Mouse (Mus musculus) thymus, postnatal 4 days (tissue): ENCODE data around the gene Abcc5.
A peak's percentile ranks its signal among the peaks of the same experiment; 100 is the strongest.
"Not testable (repeated sequence)": the region's sequence is repeated elsewhere in the genome, so short reads cannot be mapped to it uniquely, and the experiment has no call there.

ENCODE experiments used
- DNase-seq: peaks from one replicate; pipeline ENCODE4 v3.0.0; 2021

The Abcc5 gene

DNA sequence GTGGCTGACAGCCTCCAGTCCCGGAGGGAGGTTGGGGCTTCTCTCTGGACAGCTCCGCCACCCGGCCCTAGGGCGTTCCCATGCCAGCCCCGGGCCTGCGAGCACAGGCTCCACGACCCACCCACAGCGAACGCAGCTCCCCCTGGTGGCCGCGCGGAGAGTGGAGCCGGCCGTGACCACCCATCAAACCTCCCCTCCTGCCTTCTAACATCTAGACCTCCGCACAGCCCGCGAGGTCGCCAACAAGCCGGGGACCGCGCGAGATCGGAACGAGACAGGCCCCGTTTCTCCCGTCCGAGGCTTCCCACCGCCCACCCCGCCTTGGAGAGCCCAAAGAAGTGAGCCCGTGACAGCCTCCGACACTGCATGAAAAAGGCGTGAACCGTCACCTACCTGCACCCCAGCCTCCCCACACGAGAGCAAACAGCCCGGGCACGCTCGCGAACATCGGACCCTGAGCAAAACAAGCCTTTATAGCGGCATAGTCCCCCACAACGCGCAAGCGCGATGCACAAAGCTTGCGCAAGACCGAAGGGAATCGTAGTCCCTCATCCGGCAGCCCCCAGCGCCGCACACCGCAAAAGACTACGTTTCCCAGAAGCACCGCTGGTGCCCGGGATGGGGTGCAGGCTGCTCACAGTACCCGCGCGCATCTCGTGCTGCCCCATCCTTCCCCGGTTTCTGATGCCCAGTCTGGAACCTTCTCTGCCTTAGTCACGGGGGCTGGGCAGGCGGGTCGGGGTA, at the start of gene Abcc5:
Abcc5 (minus strand) TSS at position 540 of the 744 bp plus-strand sequence.
- peak; percentile 95 for DNase-seq

DNA sequence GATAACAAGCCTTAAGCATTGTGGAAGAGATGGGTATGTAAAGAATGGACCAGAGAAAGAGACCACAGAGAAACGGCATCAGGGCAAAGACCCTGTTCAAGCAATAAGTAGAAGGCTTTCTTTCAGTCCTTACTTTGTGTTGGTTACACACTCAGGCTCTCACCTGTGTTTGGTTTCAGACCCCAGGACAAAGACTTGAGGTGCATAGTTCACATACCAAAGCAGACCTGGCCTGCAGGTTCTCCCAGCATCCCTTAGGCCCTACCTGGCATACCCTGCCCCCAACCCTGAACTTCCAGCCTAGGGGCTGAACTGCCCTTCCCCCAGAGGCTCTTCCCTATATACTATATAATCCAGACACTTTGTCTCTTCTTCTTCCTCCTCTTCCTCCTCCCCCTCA, 49.1 kb upstream of the Abcc5 start:
- DNase-seq = no peak

DNA sequence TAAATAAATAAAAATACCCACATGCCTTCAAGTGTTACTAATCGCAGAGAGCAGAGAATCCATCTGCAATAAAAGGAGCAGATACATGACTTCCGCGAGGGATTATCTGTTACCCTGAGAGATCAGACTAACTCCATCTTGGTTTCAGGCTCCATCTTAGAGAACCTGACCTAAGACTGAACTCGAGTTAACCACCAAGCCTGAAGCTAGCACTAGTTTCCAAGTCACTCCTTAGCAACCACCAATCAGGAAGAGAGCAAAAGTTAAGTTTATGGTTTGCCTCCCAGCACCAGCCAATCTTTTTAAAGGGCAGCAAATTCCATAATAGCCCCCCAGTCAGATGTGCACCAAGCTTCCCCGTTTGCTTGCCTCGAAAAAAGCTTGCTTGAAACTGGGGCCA, 48.6 kb upstream of the Abcc5 start:
- DNase-seq = no peak

DNA sequence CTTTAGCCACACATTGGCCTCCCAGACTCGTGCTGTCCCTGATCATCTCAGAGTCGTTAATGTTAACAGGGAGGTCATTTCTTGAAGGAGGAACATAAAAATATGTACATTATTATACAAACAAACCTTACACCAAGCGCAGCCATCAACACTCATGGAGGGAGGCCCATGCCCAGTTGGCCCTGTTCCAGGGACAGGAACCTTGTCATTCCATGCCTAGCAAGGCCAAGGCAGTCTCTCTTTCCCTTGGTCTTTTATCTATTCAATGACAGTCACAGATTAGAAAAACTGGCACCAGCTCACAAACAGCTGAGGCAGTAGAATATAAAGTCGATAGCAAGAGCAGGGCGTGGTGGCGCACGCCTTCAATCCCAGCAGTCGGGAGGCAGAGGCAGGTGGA, 48.0 kb upstream of the Abcc5 start:
- no peak for DNase-seq

GRCm38 (mm10) chr16:20473748-20474147, 47.6 kb upstream of the Abcc5 start:
- no peak for DNase-seq

GRCm38 (mm10) chr16:20471686-20472085, 45.5 kb upstream of the Abcc5 start:
- no peak for DNase-seq

- no peak for DNase-seq
Observed at GRCm38 (mm10) chr16:20470981-20471380, 44.8 kb upstream of the Abcc5 start.

DNA sequence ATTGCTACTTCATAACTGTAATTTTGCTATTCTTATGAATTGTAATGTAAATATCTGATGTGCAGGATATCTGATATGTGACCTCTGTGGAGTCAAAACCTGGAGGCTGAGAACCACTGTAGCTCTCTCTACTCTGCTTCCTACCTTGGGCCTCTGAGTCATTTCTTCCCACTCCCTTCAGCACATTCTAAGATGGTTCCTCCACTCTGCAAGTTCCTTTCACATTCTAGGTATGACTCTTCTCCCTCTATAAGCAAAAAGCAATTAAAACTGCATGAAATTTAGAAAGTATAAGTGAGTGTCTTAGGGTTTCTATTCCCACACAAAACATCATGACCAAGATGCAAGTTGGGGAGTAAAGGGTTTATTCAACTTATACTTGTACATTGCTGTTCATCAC, 38.5 kb upstream of the Abcc5 start:
- no peak for DNase-seq

- DNase-seq = peak; percentile 35
Observed at GRCm38 (mm10) chr16:20458736-20459135, 32.5 kb upstream of the Abcc5 start.

GRCm38 (mm10) chr16:20456106-20456505, 29.9 kb upstream of the Abcc5 start:
- DNase-seq = no peak

- DNase-seq = no peak
Observed at GRCm38 (mm10) chr16:20454155-20454654, 28.0 kb upstream of the Abcc5 start.

DNA sequence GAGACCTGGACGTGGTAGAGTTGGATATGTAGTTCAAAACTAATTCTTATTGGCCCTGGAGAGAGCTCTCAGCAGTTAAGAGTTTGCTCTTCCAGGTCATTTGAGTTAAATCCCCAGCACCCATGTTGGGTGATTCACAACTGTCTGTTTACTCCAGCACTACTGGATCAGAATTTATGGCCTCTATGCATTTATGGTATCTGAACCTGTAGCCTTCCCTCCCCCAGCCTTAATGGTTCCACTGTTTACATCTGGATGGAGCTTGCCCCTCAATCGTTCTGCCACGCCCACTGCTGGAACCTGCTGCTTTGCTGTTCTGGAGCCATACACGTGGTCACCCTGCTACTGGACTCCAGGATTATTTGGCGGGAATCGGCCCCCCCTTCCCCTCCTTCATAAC, 25.6 kb upstream of the Abcc5 start:
- DNase-seq = no peak

GRCm38 (mm10) chr16:20445871-20446270, 19.7 kb upstream of the Abcc5 start:
- no peak for DNase-seq

DNA sequence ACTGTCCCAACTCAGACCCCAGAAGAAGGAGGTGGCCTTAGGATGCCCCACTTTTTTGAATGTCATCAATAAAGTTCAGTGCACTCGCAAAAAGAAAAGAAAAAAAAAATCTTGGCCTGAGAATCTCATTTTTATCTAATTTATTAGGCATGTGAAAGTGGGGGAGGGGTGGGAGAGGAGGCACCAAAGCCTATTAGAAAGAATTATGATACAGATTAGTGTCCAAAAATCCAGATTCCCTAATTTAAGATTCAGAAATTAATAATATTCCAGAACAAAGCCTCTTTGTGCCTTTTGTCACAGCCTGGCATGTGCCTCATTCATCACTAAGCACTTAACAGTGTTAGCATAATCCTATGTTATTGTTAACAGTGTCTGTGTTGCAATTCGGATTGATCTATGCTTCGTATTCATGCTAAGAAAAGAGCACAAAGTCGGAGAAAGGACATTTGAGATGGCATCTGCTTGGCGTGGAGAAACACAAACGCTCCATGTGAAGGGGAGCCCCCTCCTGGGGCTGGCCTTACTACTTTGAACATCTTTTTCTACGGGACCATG, 18.7 kb upstream of the Abcc5 start:
- DNase-seq = no peak

GRCm38 (mm10) chr16:20442871-20443270, 16.7 kb upstream of the Abcc5 start:
- no peak for DNase-seq

DNA sequence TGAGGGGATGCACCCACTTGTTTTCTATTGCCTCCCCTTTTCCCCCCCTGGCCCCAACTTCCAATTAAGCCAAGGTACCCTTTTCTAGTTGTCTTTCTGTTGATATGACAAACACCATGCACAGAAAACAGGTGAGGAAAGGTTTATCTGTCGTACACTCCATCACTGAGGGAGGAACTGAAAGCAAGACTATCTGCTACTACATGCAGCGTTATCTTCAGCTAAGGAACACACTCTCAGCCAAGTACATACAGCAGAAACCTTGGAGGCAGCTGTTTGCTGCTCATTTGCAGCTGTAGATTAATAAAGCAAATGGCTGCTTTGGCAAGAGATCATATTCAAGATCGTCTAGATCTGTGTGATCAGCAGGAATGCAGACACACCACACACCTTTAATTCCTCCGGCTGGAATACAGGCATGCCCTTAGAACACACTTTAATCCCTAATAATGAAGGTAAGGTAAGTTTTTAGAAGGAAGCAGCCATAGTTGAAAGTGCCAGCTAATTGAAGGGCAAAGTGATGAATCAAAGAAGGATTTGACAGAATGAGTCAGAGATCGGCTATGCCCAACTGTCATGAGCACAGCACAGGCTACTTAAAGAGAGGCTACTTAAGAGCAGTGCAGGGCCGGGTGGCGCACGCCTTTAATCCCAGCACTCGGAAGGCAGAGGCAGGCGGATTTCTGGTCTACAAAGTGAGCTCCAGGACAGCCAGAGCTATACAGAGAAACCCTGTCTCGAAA, 12.7 kb upstream of the Abcc5 start:
- DNase-seq = no peak

DNA sequence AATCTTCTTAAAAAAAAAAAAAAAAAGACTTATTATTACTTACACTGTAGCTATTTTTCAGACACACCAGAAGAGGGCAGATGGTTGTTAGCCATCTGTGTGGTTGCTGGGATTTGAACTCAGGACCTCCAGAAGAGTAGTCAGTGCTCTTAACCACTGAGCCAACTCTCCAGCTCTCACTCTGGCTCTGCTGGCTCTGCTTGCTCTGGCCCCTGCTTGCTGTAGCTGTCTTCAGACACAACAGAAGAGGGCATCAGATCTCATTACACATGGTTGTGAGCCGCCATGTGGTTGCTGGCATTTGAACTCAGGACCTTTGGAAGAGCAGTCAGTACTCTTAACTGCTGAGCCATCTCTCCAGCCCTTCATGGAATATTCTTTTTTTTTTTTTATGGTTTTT, 11.9 kb upstream of the Abcc5 start:
- not testable (repeated sequence) for DNase-seq

DNA sequence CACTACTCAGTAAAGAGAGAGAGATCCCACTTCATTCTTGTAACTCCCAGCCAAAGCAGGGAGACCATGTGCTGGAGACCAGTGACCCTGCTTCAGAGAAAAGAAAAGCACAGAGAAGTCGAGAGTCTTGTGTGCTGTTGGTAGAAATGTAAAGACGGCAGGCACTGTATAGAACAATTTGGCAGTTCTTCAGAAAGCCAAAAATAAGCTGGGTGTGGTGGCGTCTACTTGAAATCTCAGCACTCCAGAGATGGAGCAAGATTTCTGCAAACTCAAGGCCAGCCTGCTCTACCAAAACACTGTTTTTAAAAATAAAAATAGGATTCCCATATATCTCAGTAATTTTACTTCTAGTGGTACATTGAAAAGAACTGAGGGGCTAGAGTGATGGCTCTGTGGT, 10.1 kb upstream of the Abcc5 start:
- no peak for DNase-seq

GRCm38 (mm10) chr16:20429328-20429727, 3.1 kb upstream of the Abcc5 start:
- DNase-seq = no peak

GRCm38 (mm10) chr16:20427566-20427965, 1.4 kb upstream of the Abcc5 start:
- DNase-seq = no peak

- peak; percentile 48 for DNase-seq
Observed at GRCm38 (mm10) chr16:20424719-20425650, 1.2 kb downstream of the Abcc5 start.

- DNase-seq = no peak
Observed at GRCm38 (mm10) chr16:20424226-20424663, 1.9 kb downstream of the Abcc5 start.
